Mouse (Mus musculus) limb, embryonic 14.5 days (tissue): ENCODE measurements around the gene Grid2. TPM values are rescaled to one million over a fixed set of nuclear protein-coding genes. Genes with fewer than 3 reads are reported as not detected.

ENCODE experiments used
- ATAC-seq: fragments of 200-750 bp; cut with Nextera tagmentation; 2 replicates; pipeline ENCODE4 v1.8.0; 2017; ENCODE audit warnings: low read depth, moderate number of reproducible peaks, moderate TSS enrichment; ENCODE audit not compliant: low FRiP score
- DNase-seq: peaks from one replicate; pipeline ENCODE4 v3.0.0-alpha.2; 2015; ENCODE audit warnings: low spot score
- H3K27ac ChIP-seq: fragments of 300-500 bp; sonication (generic); replicated peaks from 2 replicates; pipeline ENCODE4 v1.5.1; 2014; ENCODE audit warnings: low read depth, mild to moderate bottlenecking, low read length, moderate library complexity, mixed read lengths
- H3K27me3 ChIP-seq: fragments of 300-500 bp; sonication (generic); 2 replicates; pipeline ENCODE4 v1.6.1; 2014; ENCODE audit warnings: low read length, mixed read lengths; ENCODE audit not compliant: control insufficient read depth, insufficient read depth
- H3K36me3 ChIP-seq: fragments of 300-500 bp; sonication (generic); 2 replicates; pipeline ENCODE4 v1.6.1; 2014; ENCODE audit warnings: mild to moderate bottlenecking, low read length, moderate library complexity, mixed read lengths; ENCODE audit not compliant: control insufficient read depth, insufficient read depth
- H3K4me1 ChIP-seq: fragments of 300-500 bp; sonication (generic); 2 replicates; pipeline ENCODE4 v1.6.1; 2014; ENCODE audit warnings: antibody characterized with exemption, low read length, mixed read lengths; ENCODE audit not compliant: control insufficient read depth, insufficient read depth
- H3K4me2 ChIP-seq: fragments of 300-500 bp; sonication (generic); replicated peaks from 2 replicates; pipeline ENCODE4 v1.6.1; 2014; ENCODE audit warnings: low read depth, mild to moderate bottlenecking, low read length, moderate library complexity; ENCODE audit not compliant: severe bottlenecking
- H3K4me3 ChIP-seq: fragments of 300-500 bp; sonication (generic); replicated peaks from 2 replicates; pipeline ENCODE4 v1.5.1; 2014; ENCODE audit warnings: low read length
- H3K9ac ChIP-seq: fragments of 300-500 bp; sonication (generic); 2 replicates; pipeline ENCODE4 v1.6.1; 2014; ENCODE audit warnings: mild to moderate bottlenecking, low read depth, low read length, moderate library complexity; ENCODE audit not compliant: severe bottlenecking
- H3K9me3 ChIP-seq: fragments of 300-500 bp; sonication (generic); 2 replicates; pipeline ENCODE4 v1.6.1; 2016; ENCODE audit warnings: low read length; ENCODE audit not compliant: control insufficient read depth
- POLR2A ChIP-seq: fragments of 200-500 bp; IDR thresholded peaks from 2 replicates; pipeline ENCODE4 v1.8.0; 2012; ENCODE audit warnings: inconsistent platforms, mild to moderate bottlenecking, moderate library complexity, borderline replicate concordance; ENCODE audit not compliant: insufficient read depth, insufficient read length; ENCODE audit errors: extremely low read depth
- WGBS: fragments of 180-500 bp; shearing (Covaris S2); extraction: QIAGEN DNeasy Blood & Tissue Kit; methylation state at CpG from one replicate; pipeline ENCODE4 v1.1.7; 2014; 5-methylcytosine and 5-hydroxymethylcytosine counted together
- polyA plus RNA-seq, 2 experiments: library from polyadenylated mRNA; depleted of rRNA in 1 of 2; stranded (reverse) in 1 of 2; unstranded in 1 of 2; fragments of >200 nt; fragmentation: Nextera tagmentation in 1 of 2; extraction: Ambion mirVana in 1 of 2; gene quantifications; 2 replicates each; pipeline versions ENCODE4 v1.2.1 to v1.2.3; 2012 to 2014

Grid2 gene
- polyA plus RNA-seq, 2 experiments, result 1.1 to 1.9 TPM

DNA sequence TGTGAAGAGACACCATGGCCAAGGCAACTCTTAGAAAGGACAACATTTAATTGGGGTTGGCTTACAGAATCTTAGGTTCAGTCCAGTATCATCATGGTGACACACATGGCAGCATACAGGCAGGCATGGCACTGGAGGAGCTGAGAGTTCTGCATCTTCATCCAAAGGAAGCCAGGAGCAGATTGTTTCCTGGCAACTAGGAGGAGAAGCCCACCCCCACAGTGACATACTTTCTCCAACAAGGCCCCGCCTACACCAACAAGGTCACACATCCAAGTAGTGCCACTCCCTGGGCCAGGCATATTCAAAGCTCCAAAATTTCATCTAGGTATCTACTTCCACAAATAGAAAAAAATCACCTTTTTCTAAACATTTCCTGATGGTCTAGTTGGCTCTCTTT, 1351.4 kb downstream of the Grid2 start:
- no peak for TF ChIP-seq POLR2A
- Histone ChIP-seq H3K9ac (no peak overlapping the region), H3K4me2 (no peak overlapping the region), H3K4me1 (no peaks in the 10 kb centered on the region), H3K4me3 (no peak overlapping the region), H3K36me3 (no peaks in the 10 kb centered on the region), H3K27me3 (no peaks in the 10 kb centered on the region), H3K9me3 (no peaks in the 10 kb centered on the region), H3K27ac (no peak overlapping the region)
- no peak for DNase-seq
- WGBS, result 86% methylated on average over 1 of the region's 1 CpGs
- ATAC-seq, result no peak

DNA sequence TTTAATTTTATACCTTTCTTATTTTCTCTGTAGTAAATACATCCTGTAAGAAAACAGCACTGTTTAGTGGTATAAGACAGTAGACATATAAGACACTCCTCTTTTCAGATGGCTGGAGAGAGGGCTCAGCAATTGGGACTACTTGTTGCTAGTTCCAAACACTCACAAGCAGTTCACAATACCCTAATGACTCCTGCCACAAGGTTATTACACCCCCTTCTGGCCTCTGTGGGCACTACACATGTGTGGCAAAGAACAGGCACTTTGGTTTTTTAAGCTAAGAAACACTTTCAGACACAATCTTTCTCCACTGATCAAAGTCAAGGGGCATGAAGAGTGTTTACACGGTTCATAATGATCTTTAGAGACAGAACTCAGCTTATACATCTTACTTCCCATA, 1352.3 kb downstream of the Grid2 start:
- Histone ChIP-seq H3K4me1 (no peaks in the 10 kb centered on the region), H3K27me3 (no peaks in the 10 kb centered on the region), H3K27ac (no peak overlapping the region), H3K4me2 (no peak overlapping the region), H3K36me3 (no peaks in the 10 kb centered on the region), H3K4me3 (no peak overlapping the region), H3K9ac (no peak overlapping the region), H3K9me3 (no peaks in the 10 kb centered on the region)
- 4% methylated on average over 1 of the region's 1 CpGs for WGBS
- ATAC-seq, result no peak
- TF ChIP-seq POLR2A, result no peak
- no peak for DNase-seq

DNA sequence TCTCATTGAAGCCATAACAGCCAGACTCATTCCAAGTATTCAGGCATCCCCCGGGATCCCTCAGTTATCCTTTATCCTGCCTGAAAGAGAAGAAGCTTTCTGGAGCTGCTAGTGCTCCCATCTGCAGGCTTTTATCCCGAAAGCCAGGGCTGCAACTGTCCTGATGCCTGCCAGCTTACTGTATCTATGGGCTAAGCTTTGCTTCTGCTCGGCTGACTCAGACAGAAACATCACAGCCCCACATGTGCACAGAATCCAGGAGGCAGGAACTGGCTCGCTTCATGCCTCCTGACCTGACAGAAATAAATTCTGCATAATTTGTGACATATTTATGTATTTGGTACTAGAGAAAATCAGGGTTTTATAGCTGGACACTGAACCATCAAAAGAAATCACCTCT, 1361.2 kb downstream of the Grid2 start:
- 44% methylated on average over 4 of the region's 4 CpGs for WGBS
- no peaks in the 10 kb centered on the region for H3K4me1 ChIP-seq
- DNase-seq, result peak; percentile 17
- ATAC-seq, result no peak
- no peak overlapping the region for H3K27ac ChIP-seq
- no peak overlapping the region for H3K4me2 ChIP-seq
- no peak for TF ChIP-seq POLR2A
- H3K9me3 ChIP-seq, result no peaks in the 10 kb centered on the region
- H3K36me3 ChIP-seq, result no peaks in the 10 kb centered on the region
- no peak overlapping the region for H3K4me3 ChIP-seq
- no peaks in the 10 kb centered on the region for H3K27me3 ChIP-seq
- no peak overlapping the region for H3K9ac ChIP-seq

DNA sequence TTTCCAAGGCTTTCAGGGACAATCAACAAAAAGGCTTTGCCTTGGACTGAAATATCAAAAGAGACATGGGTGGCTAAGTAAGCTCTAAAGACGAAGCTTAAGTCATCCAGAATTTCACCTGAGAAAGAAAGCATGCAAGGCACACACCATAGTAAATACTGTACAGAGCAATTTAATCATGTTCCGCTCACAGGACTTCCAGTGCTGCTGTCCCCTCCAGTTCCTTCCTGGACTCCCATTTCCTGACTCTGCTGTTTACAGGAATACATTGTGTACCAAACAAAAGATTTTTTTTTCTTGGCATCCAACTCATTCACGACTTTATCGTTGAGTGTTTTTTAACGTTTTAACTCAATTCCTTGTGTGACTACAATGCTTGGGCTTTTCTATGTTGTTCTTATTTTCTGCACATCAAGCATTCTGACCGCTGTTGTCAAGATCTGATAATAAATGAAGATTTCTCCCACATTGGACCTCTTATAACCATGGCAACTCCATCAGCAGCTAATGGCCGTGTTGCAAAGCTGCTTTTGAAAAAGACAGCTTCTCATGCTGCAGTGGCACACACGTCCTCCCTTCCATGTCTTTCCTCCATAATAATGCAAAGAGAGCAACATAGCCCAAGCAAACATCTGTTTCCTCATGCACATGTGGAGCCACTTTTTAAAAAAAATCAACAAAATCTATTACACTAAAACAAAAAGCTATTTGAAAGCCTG, 1361.9 kb downstream of the Grid2 start:
- DNase-seq (no peak), ATAC-seq (no peak)
- H3K9ac ChIP-seq, result no peak overlapping the region
- H3K36me3 ChIP-seq, result no peaks in the 10 kb centered on the region
- H3K4me3 ChIP-seq, result no peak overlapping the region
- no peaks in the 10 kb centered on the region for H3K27me3 ChIP-seq
- H3K4me2 ChIP-seq, result no peak overlapping the region
- no peak for TF ChIP-seq POLR2A
- no peaks in the 10 kb centered on the region for H3K4me1 ChIP-seq
- no peaks in the 10 kb centered on the region for H3K9me3 ChIP-seq
- no peak overlapping the region for H3K27ac ChIP-seq
- WGBS, result 79% methylated on average over 8 of the region's 8 CpGs

DNA sequence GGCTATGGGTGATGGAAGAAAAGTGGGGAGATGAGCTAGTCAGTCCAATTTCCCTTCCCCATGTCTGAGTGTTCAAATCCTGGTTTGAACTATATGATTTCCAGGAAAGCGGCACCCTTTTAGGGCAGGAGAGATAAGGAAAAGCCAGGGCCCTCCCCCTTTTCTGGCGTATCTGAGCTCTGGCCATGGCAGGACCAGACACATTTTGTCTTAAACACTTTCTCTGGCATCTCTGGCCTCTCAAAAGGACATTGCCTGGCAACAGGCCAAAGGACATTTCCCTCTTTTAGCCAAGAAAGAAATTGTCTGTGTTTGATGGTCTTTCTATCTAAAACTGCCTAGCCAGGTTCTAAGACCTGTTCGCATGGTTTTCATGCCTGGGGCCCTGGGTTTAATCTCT, 1367.7 kb downstream of the Grid2 start:
- TF ChIP-seq POLR2A, result no peak
- no peak overlapping the region for H3K4me3 ChIP-seq
- no peak overlapping the region for H3K4me2 ChIP-seq
- 40% methylated on average over 3 of the region's 3 CpGs for WGBS
- H3K27ac ChIP-seq, result no peak overlapping the region
- no peaks in the 10 kb centered on the region for H3K36me3 ChIP-seq
- no peaks in the 10 kb centered on the region for H3K4me1 ChIP-seq
- ATAC-seq (no peak), DNase-seq (no peak)
- no peaks in the 10 kb centered on the region for H3K27me3 ChIP-seq
- no peak overlapping the region for H3K9ac ChIP-seq
- no peaks in the 10 kb centered on the region for H3K9me3 ChIP-seq
